Mouse (Mus musculus) hindbrain, embryonic 13.5 days (tissue): Measurements from ENCODE around the gene Cpne6. TPM values are rescaled to one million over a fixed set of nuclear protein-coding genes. Genes with fewer than 3 reads are reported as not detected.

ENCODE experiments used
- ATAC-seq: fragments of 200-750 bp; cut with Nextera tagmentation; 2 replicates; pipeline ENCODE4 v1.8.0; 2017; ENCODE audit warnings: moderate TSS enrichment; ENCODE audit not compliant: low FRiP score
- H3K27ac ChIP-seq: fragments of 300-500 bp; sonication (generic); 2 replicates; pipeline ENCODE4 v1.5.1; 2015; ENCODE audit warnings: inconsistent platforms, mild to moderate bottlenecking, moderate library complexity
- H3K27me3 ChIP-seq: fragments of 300-500 bp; sonication (generic); 2 replicates; pipeline ENCODE4 v1.6.1; 2015; ENCODE audit warnings: mild to moderate bottlenecking, inconsistent platforms
- H3K36me3 ChIP-seq: fragments of 300-500 bp; sonication (generic); 2 replicates; pipeline ENCODE4 v1.6.1; 2015; ENCODE audit warnings: mild to moderate bottlenecking, inconsistent platforms
- H3K4me1 ChIP-seq: fragments of 300-500 bp; sonication (generic); replicated peaks from 2 replicates; pipeline ENCODE4 v1.6.1; 2015; ENCODE audit warnings: inconsistent platforms
- H3K4me2 ChIP-seq: fragments of 300-500 bp; sonication (generic); 2 replicates; pipeline ENCODE4 v1.6.1; 2015; ENCODE audit warnings: inconsistent platforms, mild to moderate bottlenecking, moderate library complexity
- H3K4me3 ChIP-seq: fragments of 300-500 bp; sonication (generic); 2 replicates; pipeline ENCODE4 v1.5.1; 2015; ENCODE audit warnings: mild to moderate bottlenecking, inconsistent platforms
- H3K9ac ChIP-seq: fragments of 300-500 bp; sonication (generic); 2 replicates; pipeline ENCODE4 v1.6.1; 2015; ENCODE audit warnings: mild to moderate bottlenecking, inconsistent platforms
- H3K9me3 ChIP-seq: fragments of 300-500 bp; sonication (generic); 2 replicates; pipeline ENCODE4 v1.6.1; 2016; ENCODE audit warnings: inconsistent platforms
- whole genome bisulfite sequencing: fragments of 180-500 bp; shearing (Covaris S2); methylation state at CpG from one replicate; pipeline ENCODE4 v1.1.7; 2015; 5-methylcytosine and 5-hydroxymethylcytosine counted together
- polyA plus RNA-seq: library from polyadenylated mRNA; unstranded; fragments of >200 nt; fragmentation: Nextera tagmentation; extraction: Ambion mirVana; gene quantifications from 2 replicates; pipeline ENCODE4 v1.2.1, GENCODE M21; 2015

Gene Cpne6
- polyA plus RNA-seq, 1 experiment from 2014 or later: 2.5 TPM

GRCm38 (mm10) chr14:55540067-55540786 is 30.0 kb downstream of the Cpne6 start, which contains the start of gene Pck2:
Gene Pck2 (plus strand): TSS chr14:55540266.
- H3K27me3 ChIP-seq: peaks cover 7% of the 10 kb centered on the region; the same call in 1 of the 2 replicates
- peak; percentile 89 for ATAC-seq
- WGBS: under 1% methylated on average over 32 of the region's 32 CpGs
- peak within 1 kb of the TSS; percentile 79 for H3K9ac ChIP-seq
- H3K4me1 ChIP-seq: peaks cover 39% of the 10 kb centered on the region
- H3K36me3 ChIP-seq: peaks cover 15% of the 10 kb centered on the region
- peak within 1 kb of the TSS; percentile 56 for H3K4me3 ChIP-seq
- H3K4me2 ChIP-seq: peak within 1 kb of the TSS; percentile 89
- no peaks in the 10 kb centered on the region for H3K9me3 ChIP-seq
- H3K27ac ChIP-seq: peak within 1 kb of the TSS; percentile 92

DNA sequence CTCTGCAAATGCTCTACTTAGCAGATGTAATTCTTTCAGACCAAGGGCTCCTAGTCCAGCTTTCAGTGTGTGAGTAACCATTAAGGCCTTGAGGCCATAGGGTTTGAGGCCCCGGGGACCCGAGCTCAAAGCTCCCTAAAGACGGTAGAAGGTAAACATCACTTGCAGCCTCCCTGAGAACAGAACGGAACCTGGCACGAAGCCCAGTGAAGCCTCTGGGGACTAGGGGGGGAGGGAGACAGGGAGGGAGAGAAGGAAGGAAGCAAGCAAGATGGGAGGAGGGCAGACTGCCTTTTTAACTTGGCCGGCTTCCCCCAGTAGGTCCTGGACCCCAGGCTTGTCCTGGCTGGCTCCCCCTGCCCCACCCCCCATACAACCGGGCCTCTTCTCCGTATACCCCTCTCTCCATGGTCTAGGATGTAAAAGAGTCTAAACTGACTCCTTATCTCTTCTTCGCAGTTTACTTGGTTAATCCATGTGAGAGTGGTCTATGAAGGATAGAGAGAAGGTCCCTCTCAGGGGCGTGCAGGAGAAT is 30.6 kb downstream of the Cpne6 start:
- peak; percentile 37 for ATAC-seq
- Histone ChIP-seq H3K27ac (peak overlapping the region; percentile 92), H3K4me2 (peak overlapping the region; percentile 89), H3K4me1 (peaks cover 39% of the 10 kb centered on the region), H3K4me3 (peak overlapping the region; percentile 56), H3K27me3 (peaks cover 7% of the 10 kb centered on the region; the same call in 1 of the 2 replicates), H3K9ac (peak overlapping the region; percentile 79), H3K36me3 (peaks cover 18% of the 10 kb centered on the region), H3K9me3 (no peaks in the 10 kb centered on the region)
- whole genome bisulfite sequencing: 10% methylated on average over 9 of the region's 10 CpGs

- no peaks in the 10 kb centered on the region for H3K9me3 ChIP-seq
- H3K9ac ChIP-seq: no peak overlapping the region
- no peak for ATAC-seq
- H3K4me3 ChIP-seq: no peak overlapping the region
- 96% methylated on average over 12 of the region's 12 CpGs for WGBS
- peaks cover 23% of the 10 kb centered on the region for H3K36me3 ChIP-seq
- peaks cover 39% of the 10 kb centered on the region for H3K4me1 ChIP-seq
- no peak overlapping the region for H3K27ac ChIP-seq
- peaks cover 7% of the 10 kb centered on the region; the same call in 1 of the 2 replicates for H3K27me3 ChIP-seq
- no peak overlapping the region for H3K4me2 ChIP-seq
These were observed 32.0 kb downstream of the Cpne6 start for GRCm38 (mm10) chr14:55542268-55542667.

DNA sequence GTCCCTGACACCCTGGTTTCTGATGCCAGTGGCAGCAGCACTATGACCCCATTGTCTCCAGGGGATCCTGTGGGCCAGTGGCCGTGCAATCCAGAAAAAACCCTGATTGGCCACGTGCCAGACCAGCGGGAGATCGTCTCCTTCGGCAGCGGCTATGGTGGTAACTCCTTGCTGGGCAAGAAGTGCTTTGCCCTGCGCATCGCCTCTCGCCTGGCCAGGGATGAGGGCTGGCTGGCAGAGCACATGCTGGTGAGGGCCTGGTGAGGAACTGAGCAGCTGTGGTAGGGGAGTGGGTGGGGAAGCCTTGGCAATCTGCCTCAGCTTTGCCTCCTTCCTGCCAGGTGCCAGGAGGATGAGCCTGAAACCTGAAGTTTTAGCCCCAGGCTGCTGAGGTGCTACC is 34.1 kb downstream of the Cpne6 start:
- no peak overlapping the region for H3K27ac ChIP-seq
- peaks cover 1% of the 10 kb centered on the region; the same call in 1 of the 2 replicates for H3K27me3 ChIP-seq
- H3K9ac ChIP-seq: peak overlapping the region; percentile 46; the same call in 1 of the 2 replicates
- no peaks in the 10 kb centered on the region for H3K9me3 ChIP-seq
- no peak for ATAC-seq
- 65% methylated on average over 9 of the region's 9 CpGs for WGBS
- peaks cover 42% of the 10 kb centered on the region for H3K36me3 ChIP-seq
- peaks cover 39% of the 10 kb centered on the region for H3K4me1 ChIP-seq
- no peak overlapping the region for H3K4me2 ChIP-seq
- H3K4me3 ChIP-seq: no peak overlapping the region

DNA sequence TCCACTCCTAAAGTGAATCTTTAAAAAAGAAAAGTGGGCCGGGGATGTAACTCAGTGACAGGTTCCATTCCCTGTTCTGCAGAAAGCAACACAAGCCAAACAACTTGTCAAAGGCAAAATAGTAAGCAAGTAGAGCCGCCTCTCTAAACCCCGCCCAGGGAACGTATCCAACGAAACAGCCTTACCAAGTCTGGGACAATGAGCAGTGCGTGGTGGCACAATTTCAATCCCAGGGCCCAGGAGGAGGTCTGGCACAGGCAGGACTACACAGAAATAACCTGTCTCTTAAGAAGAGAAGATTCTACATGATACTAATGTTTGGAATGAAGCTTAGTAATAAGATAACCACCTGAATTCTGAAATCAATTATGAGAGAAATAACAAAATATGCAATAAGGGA is 39.9 kb downstream of the Cpne6 start:
- Histone ChIP-seq H3K4me3 (no peak overlapping the region), H3K9me3 (no peaks in the 10 kb centered on the region), H3K9ac (no peak overlapping the region), H3K27ac (no peak overlapping the region), H3K27me3 (no peaks in the 10 kb centered on the region), H3K36me3 (peaks cover 31% of the 10 kb centered on the region), H3K4me2 (no peak overlapping the region), H3K4me1 (no peaks in the 10 kb centered on the region)
- no peak for ATAC-seq
- WGBS: 86% methylated on average over 6 of the region's 6 CpGs

DNA sequence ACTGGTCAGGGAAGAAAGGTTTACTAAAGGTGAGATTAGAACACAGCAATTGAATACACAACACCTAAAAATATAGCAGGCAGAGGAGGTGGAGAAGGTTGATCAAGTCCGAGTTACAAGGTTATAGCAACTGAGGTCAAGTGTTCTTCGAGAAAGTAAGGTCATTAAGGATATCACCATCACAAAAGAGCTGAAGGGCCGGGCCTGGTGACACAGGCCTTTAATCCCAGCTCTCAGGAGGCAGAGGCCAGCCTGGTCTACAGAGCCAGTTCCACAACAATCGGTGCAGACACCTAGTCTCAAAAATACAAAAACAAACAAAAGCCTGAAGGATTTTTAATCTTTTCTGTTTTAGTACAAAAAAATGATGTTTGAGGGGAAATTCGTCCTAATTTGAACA is 41.1 kb downstream of the Cpne6 start:
- Histone ChIP-seq H3K4me3 (no peak overlapping the region), H3K4me1 (no peaks in the 10 kb centered on the region), H3K9me3 (no peaks in the 10 kb centered on the region), H3K27me3 (no peaks in the 10 kb centered on the region), H3K27ac (no peak overlapping the region), H3K4me2 (no peak overlapping the region), H3K36me3 (peaks cover 26% of the 10 kb centered on the region), H3K9ac (no peak overlapping the region)
- 68% methylated on average over 5 of the region's 5 CpGs for WGBS
- no peak for ATAC-seq

- Histone ChIP-seq H3K27ac (no peak overlapping the region), H3K9me3 (no peaks in the 10 kb centered on the region), H3K4me3 (no peak overlapping the region), H3K9ac (no peak overlapping the region), H3K27me3 (no peaks in the 10 kb centered on the region), H3K4me2 (no peak overlapping the region), H3K4me1 (no peaks in the 10 kb centered on the region; the same call in 1 of the 2 replicates), H3K36me3 (peaks cover 23% of the 10 kb centered on the region)
- ATAC-seq: no peak
- WGBS: 90% methylated on average over 8 of the region's 8 CpGs
These were observed 41.5 kb downstream of the Cpne6 start for GRCm38 (mm10) chr14:55551794-55552193.

DNA sequence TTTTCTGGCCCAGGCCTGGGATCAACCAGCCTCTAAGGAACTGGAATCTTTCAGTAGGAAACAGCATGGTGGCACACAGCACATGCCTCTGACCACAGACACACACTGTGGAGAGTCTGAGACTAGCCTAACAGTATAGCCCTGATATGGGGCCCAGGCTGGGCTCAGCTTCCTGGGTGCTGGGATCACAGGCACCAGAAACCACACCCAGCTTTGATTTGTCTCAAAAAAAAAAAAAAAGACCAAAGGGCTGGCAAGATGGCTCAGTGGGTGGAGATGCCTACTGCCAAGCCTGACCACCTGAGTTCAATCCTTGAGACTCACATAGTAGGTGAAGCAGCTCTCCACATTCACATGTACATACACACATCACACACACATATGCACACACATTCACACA is 44.4 kb downstream of the Cpne6 start:
- no peaks in the 10 kb centered on the region for H3K9me3 ChIP-seq
- no peak overlapping the region for H3K9ac ChIP-seq
- H3K27ac ChIP-seq: no peak overlapping the region
- H3K4me3 ChIP-seq: no peak overlapping the region
- no peaks in the 10 kb centered on the region for H3K27me3 ChIP-seq
- 0 out of 2 replicates have a peak, but pooled peaks cover 2% of the 10 kb centered on the region for H3K36me3 ChIP-seq
- peaks cover 4% of the 10 kb centered on the region for H3K4me1 ChIP-seq
- ATAC-seq: no peak
- H3K4me2 ChIP-seq: no peak overlapping the region

- 83% methylated on average over 3 of the region's 3 CpGs for WGBS
- ATAC-seq: no peak
- H3K9ac ChIP-seq: no peak overlapping the region
These were observed 45.5 kb downstream of the Cpne6 start for GRCm38 (mm10) chr14:55555788-55556187.

DNA sequence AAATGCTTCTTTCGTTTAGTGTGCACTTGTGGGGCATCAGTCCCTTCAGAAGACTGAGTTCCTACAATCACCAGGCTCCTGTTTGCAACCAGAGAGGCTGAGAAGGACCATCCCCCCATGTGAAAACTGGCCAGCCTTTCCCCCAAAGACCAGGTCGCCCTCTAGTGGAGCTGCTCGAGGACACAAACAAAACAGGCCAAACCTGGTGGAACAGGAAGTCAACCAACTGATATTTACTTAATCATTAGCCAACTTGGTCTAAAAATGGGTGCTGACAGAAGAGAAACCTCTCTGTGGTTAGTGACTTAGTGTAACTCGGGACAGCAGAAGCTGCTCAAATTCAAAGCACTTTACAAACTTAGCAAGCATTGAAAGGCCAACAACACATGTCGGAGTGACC is 46.8 kb downstream of the Cpne6 start:
- H3K4me3 ChIP-seq: no peak overlapping the region
- H3K4me1 ChIP-seq: peaks cover 15% of the 10 kb centered on the region
- 28% methylated on average over 5 of the region's 5 CpGs for WGBS
- no peak overlapping the region for H3K4me2 ChIP-seq
- H3K27ac ChIP-seq: no peak overlapping the region
- no peak overlapping the region for H3K9ac ChIP-seq
- H3K27me3 ChIP-seq: no peaks in the 10 kb centered on the region
- no peaks in the 10 kb centered on the region for H3K9me3 ChIP-seq
- H3K36me3 ChIP-seq: no peaks in the 10 kb centered on the region
- no peak for ATAC-seq

More at GRCm38 (mm10) chr14:55555788-55556187, 45.5 kb downstream of the Cpne6 start:
- Histone ChIP-seq H3K36me3 (no peaks in the 10 kb centered on the region), H3K27ac (no peak overlapping the region), H3K4me2 (no peak overlapping the region), H3K4me1 (peaks cover 4% of the 10 kb centered on the region), H3K4me3 (no peak overlapping the region), H3K27me3 (no peaks in the 10 kb centered on the region), H3K9me3 (no peaks in the 10 kb centered on the region)

GRCm38 (mm10) chr14:55557587-55557986 is 47.3 kb downstream of the Cpne6 start:
- 93% methylated on average over 3 of the region's 3 CpGs for WGBS
- H3K27ac ChIP-seq: no peak overlapping the region
- no peak for ATAC-seq
- H3K9me3 ChIP-seq: no peaks in the 10 kb centered on the region
- H3K27me3 ChIP-seq: no peaks in the 10 kb centered on the region
- H3K4me1 ChIP-seq: peaks cover 19% of the 10 kb centered on the region
- H3K9ac ChIP-seq: no peak overlapping the region; the same call in 1 of the 2 replicates
- no peak overlapping the region for H3K4me3 ChIP-seq
- no peaks in the 10 kb centered on the region for H3K36me3 ChIP-seq
- no peak overlapping the region for H3K4me2 ChIP-seq

DNA sequence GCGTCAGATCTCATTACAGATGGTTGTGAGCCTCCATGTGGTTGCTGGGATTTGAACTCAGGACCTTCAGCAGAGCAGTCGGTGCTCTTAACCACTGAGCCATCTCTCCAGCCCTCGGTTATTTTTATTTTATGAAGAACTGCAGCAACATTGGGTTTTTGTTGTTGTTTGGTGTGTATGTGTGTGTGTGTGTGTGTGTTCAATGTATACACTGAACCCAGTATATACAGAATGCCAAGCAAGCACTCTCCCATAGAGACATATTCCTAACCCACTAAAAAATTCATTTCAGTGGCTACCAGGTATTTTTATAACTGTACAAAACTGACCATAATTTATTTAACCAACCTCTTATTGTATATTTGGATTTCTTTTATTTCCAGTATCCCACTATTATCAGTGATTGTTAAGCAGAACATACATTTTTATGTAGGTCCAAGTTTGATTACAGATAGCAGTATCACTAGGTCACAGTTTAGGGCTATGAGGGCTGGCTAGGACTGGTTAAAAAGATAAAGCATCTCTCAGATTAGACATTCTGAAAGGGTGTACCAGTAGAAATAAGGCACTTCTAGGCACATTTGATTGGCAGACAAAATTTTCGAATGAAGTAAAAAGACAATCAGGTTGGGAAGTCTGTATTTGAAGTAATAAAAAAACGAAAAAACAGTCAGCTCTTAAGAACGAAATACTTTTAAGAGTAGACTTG is 48.6 kb downstream of the Cpne6 start:
- ATAC-seq: no peak
- WGBS: 59% methylated on average over 6 of the region's 6 CpGs
- H3K9me3 ChIP-seq: no peaks in the 10 kb centered on the region
- peak overlapping the region; percentile 64 for H3K4me3 ChIP-seq
- peaks cover 19% of the 10 kb centered on the region for H3K4me1 ChIP-seq
- H3K27ac ChIP-seq: no peak overlapping the region
- peak overlapping the region; percentile 66 for H3K4me2 ChIP-seq
- peaks cover 9% of the 10 kb centered on the region for H3K36me3 ChIP-seq
- H3K27me3 ChIP-seq: no peaks in the 10 kb centered on the region
- peak overlapping the region; percentile 87; the same call in 1 of the 2 replicates for H3K9ac ChIP-seq
